Mouse (Mus musculus) neutrophil, adult 83 days (primary cell): Measurements from ENCODE around the gene Rsph6a. TPM values are rescaled to one million over a fixed set of nuclear protein-coding genes. Genes with fewer than 3 reads are reported as not detected.

Experiments
- total RNA-seq, 2 experiments: library from RNA; stranded (reverse); gene quantifications; one replicate each; pipeline ENCODE4 v1.2.4; 2023

Rsph6a gene
- not detected for total RNA-seq

GRCm38 (mm10) chr7:19054047-19054776 is at the start of gene Rsph6a:
Rsph6a (plus strand) TSS chr7:19054690.

GRCm38 (mm10) chr7:19023357-19023814 is 31.1 kb upstream of the Rsph6a start, which contains the start of gene Foxa3:
Foxa3 (minus strand) TSS chr7:19023538.

DNA sequence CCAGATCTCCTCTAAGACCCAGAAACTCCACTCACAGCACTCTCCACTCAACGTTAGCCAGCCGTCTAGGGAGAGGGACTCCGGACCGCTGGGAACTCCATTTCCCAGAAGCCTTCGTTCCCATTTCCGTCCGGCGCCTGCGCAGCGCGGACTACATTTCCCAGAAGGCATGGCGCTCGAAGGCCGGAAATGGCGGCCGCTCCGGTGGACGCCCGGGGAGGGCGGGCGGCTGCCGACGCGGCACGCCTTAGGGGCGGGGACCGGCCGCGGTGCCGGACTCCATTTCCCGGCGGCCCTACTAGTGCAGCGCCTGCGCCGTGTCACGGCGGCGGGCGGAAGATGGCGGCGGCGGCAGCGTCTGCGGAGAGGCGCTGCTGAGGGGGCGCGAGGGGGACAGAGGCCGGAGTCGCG is 30.4 kb upstream of the Rsph6a start, which contains the start of gene Sympk:
Sympk (plus strand) TSS at position 282 of the 411 bp plus-strand sequence.

GRCm38 (mm10) chr7:19075723-19076585 is 21.5 kb downstream of the Rsph6a start, which contains the start of gene Dmwd:
Dmwd (plus strand) TSS chr7:19076227.

GRCm38 (mm10) chr7:19083701-19084100 is 29.2 kb downstream of the Rsph6a start, which contains the start of gene Dmpk:
Dmpk (plus strand) TSS chr7:19083849.

DNA sequence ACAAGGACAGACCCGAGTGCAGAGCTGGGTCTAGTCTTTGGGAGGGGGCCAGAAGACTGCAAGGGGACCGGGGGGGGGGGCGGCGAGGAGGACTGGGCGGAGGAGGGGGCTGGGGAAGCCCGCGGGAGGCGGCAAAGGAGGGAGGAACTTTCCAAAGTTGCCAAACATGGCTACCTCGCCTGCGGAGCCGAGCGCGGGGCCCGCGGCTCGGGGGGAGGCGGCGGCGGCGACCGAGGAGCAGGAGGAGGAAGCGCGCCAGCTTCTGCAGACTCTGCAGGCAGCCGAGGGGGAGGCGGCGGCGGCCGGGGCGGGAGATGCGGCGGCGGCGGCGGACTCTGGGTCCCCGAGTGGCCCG is 40.0 kb downstream of the Rsph6a start, which contains the start of gene Six5:
Six5 (plus strand) TSS at position 124 of the 355 bp plus-strand sequence.

DNA sequence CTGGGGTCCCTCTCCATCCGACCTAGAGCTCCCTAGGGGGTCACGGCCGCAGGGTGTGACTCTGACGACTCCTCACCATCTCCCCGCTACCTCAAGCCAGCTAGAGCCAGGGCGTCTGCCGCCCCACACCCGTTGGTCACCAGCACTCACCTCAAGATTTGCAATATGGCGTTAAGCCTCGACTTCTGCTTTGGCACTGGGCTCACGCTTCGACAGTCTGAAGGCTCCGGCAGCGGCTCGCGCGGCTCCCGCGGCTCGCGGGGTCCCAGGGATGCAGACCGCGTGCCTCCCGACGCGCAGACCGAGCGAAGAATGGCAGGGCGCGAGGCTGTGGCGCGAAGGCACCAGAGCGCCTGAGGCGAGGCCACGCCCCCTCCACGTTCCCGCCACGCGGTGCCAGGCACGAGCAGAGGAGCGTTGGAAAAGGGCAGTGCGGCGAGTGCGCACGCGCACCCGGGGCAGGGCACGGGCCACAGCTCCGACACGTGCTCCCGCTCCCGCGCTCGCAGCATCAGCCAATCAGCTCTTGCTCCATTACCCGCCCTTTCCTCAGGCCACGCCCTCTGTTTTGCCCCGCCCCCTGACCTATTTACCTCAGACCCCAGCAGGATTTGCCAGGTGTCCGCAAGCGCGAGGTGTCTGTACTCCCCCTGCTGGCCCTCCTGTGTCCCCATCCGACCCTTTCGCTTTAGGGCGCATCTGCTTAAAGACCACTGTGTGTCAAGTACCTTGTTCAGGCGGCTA is 63.7 kb downstream of the Rsph6a start, which contains the start of gene Gm4969:
Gm4969 (minus strand) TSS at position 341 of the 744 bp plus-strand sequence.

DNA sequence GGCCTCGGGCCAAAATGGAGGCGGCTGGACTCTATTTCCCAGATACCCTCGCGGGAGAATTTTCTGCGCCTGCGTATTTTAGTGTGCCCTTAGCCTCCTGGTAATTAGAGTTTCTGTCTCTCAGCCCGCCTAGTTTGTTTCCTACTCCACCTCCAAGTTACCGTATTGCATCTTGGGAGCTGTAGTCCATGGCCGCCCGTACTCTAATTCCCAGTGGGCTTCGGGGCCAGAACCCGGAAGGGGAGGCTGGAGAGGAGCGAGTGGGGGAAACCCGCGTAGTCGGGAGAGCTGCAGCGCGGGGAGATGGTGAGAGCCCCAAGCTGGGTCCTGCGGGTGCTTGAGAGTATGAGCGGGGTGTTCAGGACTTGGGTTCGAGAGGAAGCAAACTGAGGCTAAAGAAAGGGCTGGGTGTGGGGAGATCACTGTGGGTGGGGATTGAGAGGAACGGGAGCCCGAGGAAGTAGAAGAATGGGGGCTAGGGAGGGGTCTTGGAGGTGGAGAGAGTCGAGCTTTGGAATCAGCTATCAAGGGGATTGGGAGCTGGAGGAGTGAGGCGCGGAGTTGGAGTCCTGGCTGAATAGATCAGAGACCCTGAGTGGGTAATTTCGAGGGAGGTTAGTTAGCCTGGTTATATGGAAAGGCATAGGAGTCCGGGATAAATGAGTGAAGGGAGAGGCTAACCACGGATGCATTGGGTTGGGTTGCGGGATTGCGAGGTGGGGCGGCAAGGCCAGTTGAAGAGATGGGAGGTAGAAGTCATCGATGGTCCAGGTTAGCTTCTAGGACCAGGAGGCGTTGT is 65.3 kb downstream of the Rsph6a start, which contains the start of gene Fbxo46:
Fbxo46 (plus strand) TSS at position 229 of the 799 bp plus-strand sequence.

Other genes with a start within 250 kb of the Rsph6a start
- gene Psg17, start 233.1 kb upstream of the Rsph6a start, total RNA-seq: not detected
- gene Mill2, start 214.7 kb upstream of the Rsph6a start, total RNA-seq: not detected
- gene Pglyrp1, start 183.4 kb upstream of the Rsph6a start, total RNA-seq: 1,000 to 10,000 TPM; 1,945 to 1,998 TPM
- 10 to 100 TPM; 12.4 to 17.8 TPM for gene Ccdc61, start 144.3 kb upstream of the Rsph6a start, total RNA-seq
- under 1 TPM in 1 of 2 experiments, not detected in 1; 0.04 TPM for gene Nova2, start 128.8 kb upstream of the Rsph6a start, total RNA-seq
- gene Nanos2, start 67.3 kb upstream of the Rsph6a start, total RNA-seq: not detected
- under 1 TPM; 0.24 to 0.35 TPM for gene Mypop, start 63.4 kb upstream of the Rsph6a start, total RNA-seq
- 10 to 100 TPM; 15.4 to 18.3 TPM for gene Irf2bp1, start 50.6 kb upstream of the Rsph6a start, total RNA-seq
- gene Foxa3, start 31.2 kb upstream of the Rsph6a start, total RNA-seq: not detected
- 10 to 100 TPM; 55.4 to 60.6 TPM for gene Sympk, start 30.3 kb upstream of the Rsph6a start, total RNA-seq
- 10 to 100 TPM; 13.9 to 23.0 TPM for gene Dmwd, start 21.5 kb downstream of the Rsph6a start, total RNA-seq
- 1 to 10 TPM; 4.6 to 7.9 TPM for gene Dmpk, start 29.2 kb downstream of the Rsph6a start, total RNA-seq
- 1 to 10 TPM in 1 of 2 experiments, under 1 TPM in 1; 0.35 to 1.1 TPM for gene Six5, start 39.9 kb downstream of the Rsph6a start, total RNA-seq
- gene Gm4969, start 63.7 kb downstream of the Rsph6a start, total RNA-seq: not detected
- 10 to 100 TPM; 16.2 to 16.6 TPM for gene Fbxo46, start 65.2 kb downstream of the Rsph6a start, total RNA-seq
- 10 to 100 TPM; 10.4 to 10.8 TPM for gene Qpctl, start 94.6 kb downstream of the Rsph6a start, total RNA-seq
- gene Snrpd2, start 95.0 kb downstream of the Rsph6a start, total RNA-seq: 10 to 100 TPM; 44.8 to 49.2 TPM
- not detected for gene Gipr, start 111.4 kb downstream of the Rsph6a start, total RNA-seq
- gene Eml2, start 121.7 kb downstream of the Rsph6a start, total RNA-seq: 10 to 100 TPM; 59.9 to 73.3 TPM
- not detected for gene Gpr4, start 157.8 kb downstream of the Rsph6a start, total RNA-seq
- 10 to 100 TPM; 22.5 to 24.0 TPM for gene Opa3, start 173.6 kb downstream of the Rsph6a start, total RNA-seq
- gene Vasp, start 217.1 kb downstream of the Rsph6a start, total RNA-seq: 100 to 1,000 TPM; 586 to 605 TPM
- 1 to 10 TPM in 1 of 2 experiments, not detected in 1; 2.1 TPM for gene Ppm1n, start 225.4 kb downstream of the Rsph6a start, total RNA-seq
- not detected for gene Rtn2, start 227.9 kb downstream of the Rsph6a start, total RNA-seq